Mouse (Mus musculus) spleen, adult 2 months (tissue): ENCODE data around the gene Vmn2r41.
"Not testable (repeated sequence)": the region's sequence is repeated elsewhere in the genome, so short reads cannot be mapped to it uniquely, and the experiment has no call there.

Source experiments
- CTCF ChIP-seq: fragments of 200-500 bp; IDR thresholded peaks from 2 replicates; pipeline ENCODE4 v1.5.1; 2011; ENCODE audit warnings: mild to moderate bottlenecking, inconsistent platforms; ENCODE audit not compliant: insufficient read depth, insufficient read length, insufficient replicate concordance; ENCODE audit errors: extremely low read depth
- POLR2A ChIP-seq: fragments of 200-500 bp; IDR thresholded peaks from 2 replicates; pipeline ENCODE4 v1.6.1; 2011; ENCODE audit warnings: low read depth, low read length, inconsistent platforms

- TF ChIP-seq CTCF, POLR2A: not testable (repeated sequence)
These were observed 68.6 kb downstream of the Vmn2r41 start for GRCm38 (mm10) chr7:8092871-8093270.
